Mouse (Mus musculus) MEL (cell line): ENCODE data around the gene Olfr467. TPM values are rescaled to one million over a fixed set of nuclear protein-coding genes. Genes with fewer than 3 reads are reported as not detected.

ENCODE experiments used
- DNase-seq: peaks from one replicate; pipeline ENCODE4 v3.0.0; 2011; ENCODE audit warnings: low read depth, low spot score
- H3K27ac ChIP-seq: 2 replicates; pipeline ENCODE4 v1.5.1; 2012; ENCODE audit warnings: low read depth, mild to moderate bottlenecking, control low read depth, low read length, moderate library complexity; ENCODE audit not compliant: control insufficient read depth
- H3K27me3 ChIP-seq, 2 experiments: fragments of 150-350 bp in 1 of 2; sonication (generic) in 1 of 2; 2 replicates each; pipeline ENCODE4 v1.6.1; 2012; ENCODE audit warnings: low read length in 2 of 2, mild to moderate bottlenecking in 2 of 2, improper control_type of control experiment in 1 of 2, moderate library complexity in 1 of 2; ENCODE audit not compliant: insufficient read depth in 2 of 2, control insufficient read depth in 1 of 2
- H3K36me3 ChIP-seq, 2 experiments: 2 replicates each; pipeline ENCODE4 v1.6.1; 2012 to 2014; ENCODE audit warnings: low read length in 2 of 2, improper control_type of control experiment in 1 of 2, inconsistent platforms in 1 of 2, mild to moderate bottlenecking in 1 of 2; ENCODE audit not compliant: insufficient read depth in 2 of 2, control insufficient read depth in 1 of 2
- H3K4me1 ChIP-seq, 2 experiments: fragments of 150-350 bp in 1 of 2; sonication (generic) in 1 of 2; 2 replicates each; pipeline ENCODE4 v1.6.1; 2012; ENCODE audit warnings: low read length in 2 of 2, improper control_type of control experiment in 1 of 2, mild to moderate bottlenecking in 1 of 2; ENCODE audit not compliant: insufficient read depth in 2 of 2, control insufficient read depth in 1 of 2
- H3K4me3 ChIP-seq, 2 experiments: fragments of 150-350 bp in 1 of 2; sonication (generic) in 1 of 2; 2 replicates each; pipeline ENCODE4 v1.5.1; 2012; ENCODE audit warnings: low read depth in 2 of 2, low read length in 2 of 2, mild to moderate bottlenecking in 2 of 2, moderate library complexity in 2 of 2, control low read depth in 1 of 2, improper control_type of control experiment in 1 of 2; ENCODE audit not compliant: control insufficient read depth in 1 of 2, insufficient read depth in 1 of 2
- H3K79me2 ChIP-seq: 2 replicates; pipeline ENCODE4 v1.6.1; 2012; ENCODE audit warnings: mild to moderate bottlenecking, low read length, moderate library complexity; ENCODE audit not compliant: control insufficient read depth, poor library complexity, insufficient read depth
- H3K9ac ChIP-seq: 2 replicates; pipeline ENCODE4 v1.6.1; 2012; ENCODE audit warnings: low read depth, mild to moderate bottlenecking, control low read depth, low read length, moderate library complexity; ENCODE audit not compliant: control insufficient read depth, poor library complexity, severe bottlenecking
- H3K9me3 ChIP-seq: fragments of 150-350 bp; sonication (generic); replicated peaks from 2 replicates; pipeline ENCODE4 v1.6.1; 2012; ENCODE audit warnings: mild to moderate bottlenecking, low read length, improper control_type of control experiment, moderate library complexity; ENCODE audit not compliant: insufficient read depth
- BHLHE40 ChIP-seq: IDR thresholded peaks from 2 replicates; pipeline ENCODE4 v1.6.1; 2012; ENCODE audit warnings: low read depth, mild to moderate bottlenecking, inconsistent platforms, low read length, improper control_type of control experiment, borderline replicate concordance
- CHD2 ChIP-seq: IDR thresholded peaks from 2 replicates; pipeline ENCODE4 v1.6.1; 2011; ENCODE audit warnings: low read length, improper control_type of control experiment
- ELF1 ChIP-seq: IDR thresholded peaks from 2 replicates; pipeline ENCODE4 v1.6.1; 2014; ENCODE audit warnings: low read depth, mild to moderate bottlenecking, inconsistent platforms, low read length, improper control_type of control experiment, moderate library complexity
- EP300 ChIP-seq, 2 experiments: IDR thresholded peaks; 2 replicates each; pipeline ENCODE4 v1.6.1; 2011; ENCODE audit warnings: improper control_type of control experiment in 2 of 2, low read length in 2 of 2, low read depth in 1 of 2, mild to moderate bottlenecking in 1 of 2
- GABPA ChIP-seq: IDR thresholded peaks from 2 replicates; pipeline ENCODE4 v1.6.1; 2012; ENCODE audit warnings: low read depth, mild to moderate bottlenecking, inconsistent platforms, low read length, improper control_type of control experiment, moderate library complexity
- GATA1 ChIP-seq: IDR thresholded peaks from 2 replicates; pipeline ENCODE4 v1.6.1; 2011; ENCODE audit warnings: low read depth, low read length, improper control_type of control experiment
- HCFC1 ChIP-seq: IDR thresholded peaks from 2 replicates; pipeline ENCODE4 v1.6.1; 2012; ENCODE audit warnings: low read depth, mild to moderate bottlenecking, inconsistent platforms, low read length, improper control_type of control experiment, moderate library complexity
- MEF2A ChIP-seq: IDR thresholded peaks from 2 replicates; pipeline ENCODE4 v1.6.1; 2014; ENCODE audit warnings: low read depth, mild to moderate bottlenecking, inconsistent platforms, low read length, improper control_type of control experiment; ENCODE audit not compliant: poor library complexity, insufficient replicate concordance, severe bottlenecking; ENCODE audit errors: extremely low read depth
- NRF1 ChIP-seq: IDR thresholded peaks from 2 replicates; pipeline ENCODE4 v1.6.1; 2014; ENCODE audit warnings: low read depth, mild to moderate bottlenecking, inconsistent platforms, low read length, improper control_type of control experiment, moderate library complexity; ENCODE audit not compliant: poor library complexity, insufficient read depth, severe bottlenecking
- POLR2A ChIP-seq, 2 experiments: IDR thresholded peaks; 2 replicates each; pipeline ENCODE4 v1.6.1; 2011 to 2012; ENCODE audit warnings: low read length in 2 of 2, mild to moderate bottlenecking in 2 of 2, control low read depth in 1 of 2, improper control_type of control experiment in 1 of 2, low read depth in 1 of 2, moderate library complexity in 1 of 2; ENCODE audit not compliant: control insufficient read depth in 1 of 2, insufficient read depth in 1 of 2, poor library complexity in 1 of 2
- POLR2AphosphoS2 ChIP-seq: IDR thresholded peaks from 2 replicates; pipeline ENCODE4 v1.6.1; 2011; ENCODE audit warnings: low read length, improper control_type of control experiment
- SMC3 ChIP-seq: IDR thresholded peaks from 2 replicates; pipeline ENCODE4 v1.6.1; 2011; ENCODE audit warnings: low read depth, low read length, improper control_type of control experiment
- TAL1 ChIP-seq: IDR thresholded peaks from 2 replicates; pipeline ENCODE4 v1.6.1; 2012; ENCODE audit warnings: mild to moderate bottlenecking, inconsistent platforms, low read length, moderate library complexity, mixed read lengths
- USF1 ChIP-seq: IDR thresholded peaks from 2 replicates; pipeline ENCODE4 v1.6.1; 2014; ENCODE audit warnings: low read depth, mild to moderate bottlenecking, inconsistent platforms, low read length, improper control_type of control experiment, moderate library complexity
- USF2 ChIP-seq, 2 experiments: IDR thresholded peaks; 2 replicates each; pipeline ENCODE4 v1.6.1; 2011 to 2012; ENCODE audit warnings: improper control_type of control experiment in 2 of 2, low read length in 2 of 2, borderline replicate concordance in 1 of 2, inconsistent platforms in 1 of 2, low read depth in 1 of 2, mild to moderate bottlenecking in 1 of 2; ENCODE audit not compliant: insufficient read depth in 1 of 2
- ZC3H11A ChIP-seq: IDR thresholded peaks from 2 replicates; pipeline ENCODE4 v1.6.1; 2012; ENCODE audit warnings: low read depth, mild to moderate bottlenecking, inconsistent platforms, low read length, improper control_type of control experiment
- ZMIZ1 ChIP-seq: IDR thresholded peaks from 2 replicates; pipeline ENCODE4 v1.6.1; 2012; ENCODE audit warnings: low read depth, mild to moderate bottlenecking, inconsistent platforms, low read length, improper control_type of control experiment, moderate library complexity
- ZNF384 ChIP-seq: IDR thresholded peaks from 2 replicates; pipeline ENCODE4 v1.6.1; 2012; ENCODE audit warnings: low read depth, mild to moderate bottlenecking, inconsistent platforms, low read length, improper control_type of control experiment
- polyA plus RNA-seq, 2 experiments: library from polyadenylated mRNA; stranded (reverse) in 1 of 2; unstranded in 1 of 2; fragments of >175 nt in 1 of 2; fragments of >200 nt in 1 of 2; gene quantifications; 2 replicates each; pipeline versions ENCODE4 v1.2.1 to v1.2.4; 2012; ENCODE audit warnings: low replicate concordance in 2 of 2, low read depth in 1 of 2; ENCODE audit not compliant: insufficient read length in 2 of 2, insufficient read depth in 1 of 2, missing spikeins in 1 of 2
- total RNA-seq: library from RNA; depleted of rRNA; stranded (reverse); fragments of 300-350 nt; gene quantifications from 2 replicates; pipeline ENCODE4 v1.2.3, GENCODE M21; 2012; rRNA removed

Olfr467 gene
- total RNA-seq (not detected in 2 replicates), polyA plus RNA-seq (not detected)

DNA sequence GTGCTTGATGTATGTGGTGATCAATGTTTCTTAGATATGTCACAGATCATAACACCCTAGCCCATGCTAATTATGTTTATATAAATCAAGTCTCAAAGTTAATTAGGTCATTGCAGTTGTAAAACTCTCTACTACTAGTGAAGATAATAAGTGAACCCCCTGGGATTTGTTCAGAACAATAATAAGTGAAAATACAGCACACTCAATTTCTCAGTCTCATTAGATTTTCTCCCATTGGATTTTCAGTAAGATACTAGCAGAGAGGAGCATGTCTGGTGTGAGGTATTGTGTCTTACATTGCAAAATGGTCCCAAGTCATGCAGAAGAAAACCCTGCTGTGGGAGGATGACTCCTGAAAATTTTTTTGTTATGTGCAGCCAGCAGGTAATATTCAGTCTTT is at the start of gene Olfr467:
Gene Olfr467 (plus strand): TSS at position 301 of the 400 bp plus-strand sequence.
- no peaks in the 10 kb centered on the region for H3K27me3 ChIP-seq
- H3K36me3 ChIP-seq = no peaks in the 10 kb centered on the region
- H3K4me3 ChIP-seq = no peak within 1 kb of the TSS
- no peak for DNase-seq
- no peaks in the 10 kb centered on the region for H3K4me1 ChIP-seq
- no peak within 1 kb of the TSS for H3K27ac ChIP-seq
- TF ChIP-seq GATA1 = no peak
- no peak for TF ChIP-seq ZMIZ1
- TF ChIP-seq USF1 = no peak
- no peak for TF ChIP-seq CHD2
- no peak for TF ChIP-seq BHLHE40
- no peak for TF ChIP-seq TAL1
- TF ChIP-seq ZNF384 = no peak
- TF ChIP-seq ZC3H11A = no peak
- TF ChIP-seq GABPA = no peak
- no peak for TF ChIP-seq MEF2A
- no peak for TF ChIP-seq HCFC1
- no peak for TF ChIP-seq POLR2AphosphoS2
- no peak for TF ChIP-seq ELF1
- no peak for TF ChIP-seq SMC3
- no peak for TF ChIP-seq NRF1
- TF ChIP-seq, all 39 proteins: peak for 0
- H3K9me3 ChIP-seq = no peaks in the 10 kb centered on the region
- no peak within 1 kb of the TSS for H3K9ac ChIP-seq
- H3K79me2 ChIP-seq = no peaks in the 10 kb centered on the region

DNA sequence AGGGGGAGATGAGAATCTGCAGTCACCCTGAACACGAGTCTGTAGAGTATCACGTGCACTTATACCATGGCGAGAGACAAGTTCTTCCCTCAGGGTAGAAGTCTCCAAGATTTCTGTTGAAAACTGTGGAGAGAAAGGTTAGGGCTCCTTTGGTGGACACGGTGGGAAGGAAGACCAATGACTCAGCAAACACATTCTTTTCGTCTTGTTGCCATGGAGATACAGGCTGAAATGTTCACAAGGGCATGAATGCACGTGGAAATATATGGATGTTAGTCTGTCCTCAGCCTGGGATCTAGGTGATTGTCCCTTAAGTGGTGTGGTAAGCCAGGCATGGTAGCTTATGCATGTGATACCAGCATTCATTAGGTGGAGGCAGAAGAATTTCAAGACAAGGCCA is 41.3 kb upstream of the Olfr467 start:
- no peaks in the 10 kb centered on the region for H3K79me2 ChIP-seq
- no peak overlapping the region for H3K27ac ChIP-seq
- no peak for TF ChIP-seq USF2 (IDR thresholded peaks at IDR 0.05; ENCODE audit: borderline replicate concordance in 1 of 2, insufficient read depth in 1 of 2, low read depth in 1 of 2, low read length in 2 of 2)
- TF ChIP-seq EP300 (IDR thresholded peaks at IDR 0.05; ENCODE audit: low read depth in 1 of 2, low read length in 2 of 2) = no peak
- TF ChIP-seq NRF1 = no peak
- no peak for TF ChIP-seq POLR2A (IDR thresholded peaks at IDR 0.05; ENCODE audit: control insufficient read depth in 1 of 2, insufficient read depth in 1 of 2, low read depth in 1 of 2, low read length in 2 of 2, poor library complexity in 1 of 2)
- no peaks in the 10 kb centered on the region for H3K4me1 ChIP-seq
- H3K36me3 ChIP-seq = no peaks in the 10 kb centered on the region
- no peaks in the 10 kb centered on the region for H3K9me3 ChIP-seq
- no peak for DNase-seq
- no peak overlapping the region for H3K9ac ChIP-seq
- no peak overlapping the region for H3K4me3 ChIP-seq
- H3K27me3 ChIP-seq = no peaks in the 10 kb centered on the region
